Mouse (Mus musculus) liver, adult 2 months (tissue): ENCODE measurements around the gene Btbd7.

Experiments
- CTCF ChIP-seq: fragments of 200-500 bp; IDR thresholded peaks from 2 replicates; pipeline ENCODE4 v1.5.1; 2011; ENCODE audit warnings: low read depth, low read length, control low read depth
- POLR2A ChIP-seq: fragments of 200-500 bp; IDR thresholded peaks from 2 replicates; pipeline ENCODE4 v1.6.1; 2011; ENCODE audit warnings: low read length, control low read depth; ENCODE audit not compliant: insufficient read depth; ENCODE audit errors: extremely low read depth

GRCm38 (mm10) chr12:102877301-102878030 is 805 bp downstream of the Btbd7 start:
- TF ChIP-seq CTCF (no peak), POLR2A (no peak)
